Mouse (Mus musculus) stomach, embryonic 14.5 days (tissue): ENCODE results near the gene Galnt18. TPM values are rescaled to one million over a fixed set of nuclear protein-coding genes. Genes with fewer than 3 reads are reported as not detected.

Source experiments
- ATAC-seq: fragments of 200-750 bp; cut with Nextera tagmentation; 2 replicates; pipeline ENCODE4 v1.8.0; 2017; ENCODE audit warnings: low read depth, moderate TSS enrichment; ENCODE audit not compliant: insufficient number of reproducible peaks, insufficient read depth, low FRiP score
- H3K27ac ChIP-seq: fragments of 300-500 bp; sonication (generic); 2 replicates; pipeline ENCODE4 v1.5.1; 2014; ENCODE audit warnings: mild to moderate bottlenecking, low read length, moderate library complexity, mixed read lengths
- H3K27me3 ChIP-seq: fragments of 300-500 bp; sonication (generic); 2 replicates; pipeline ENCODE4 v1.6.1; 2014; ENCODE audit warnings: low read length, control low read depth, mixed read lengths; ENCODE audit not compliant: control insufficient read depth, insufficient read depth
- H3K36me3 ChIP-seq: fragments of 300-500 bp; sonication (generic); 2 replicates; pipeline ENCODE4 v1.6.1; 2014; ENCODE audit warnings: mild to moderate bottlenecking, control low read depth, low read length, moderate library complexity, mixed read lengths; ENCODE audit not compliant: control insufficient read depth, insufficient read depth
- H3K4me1 ChIP-seq: fragments of 300-500 bp; sonication (generic); 2 replicates; pipeline ENCODE4 v1.6.1; 2014; ENCODE audit warnings: low read length, control low read depth, mixed read lengths; ENCODE audit not compliant: control insufficient read depth, insufficient read depth
- H3K4me2 ChIP-seq: fragments of 300-500 bp; sonication (generic); replicated peaks from 2 replicates; pipeline ENCODE4 v1.6.1; 2014; ENCODE audit warnings: low read depth, low read length, control low read depth
- H3K4me3 ChIP-seq: fragments of 300-500 bp; sonication (generic); 2 replicates; pipeline ENCODE4 v1.5.1; 2014; ENCODE audit warnings: low read depth, low read length, control low read depth
- H3K9ac ChIP-seq: fragments of 300-500 bp; sonication (generic); replicated peaks from 2 replicates; pipeline ENCODE4 v1.6.1; 2014; ENCODE audit warnings: low read depth, mild to moderate bottlenecking, control low read depth, low read length, moderate library complexity, mixed read lengths
- H3K9me3 ChIP-seq: fragments of 300-500 bp; sonication (generic); 2 replicates; pipeline ENCODE4 v1.6.1; 2016; ENCODE audit warnings: low read depth, low read length, control low read depth; ENCODE audit not compliant: control insufficient read depth
- WGBS: fragments of 180-500 bp; shearing (Covaris S2); extraction: QIAGEN DNeasy Blood & Tissue Kit; methylation state at CpG from one replicate; pipeline ENCODE4 v1.1.7; 2014; 5-methylcytosine and 5-hydroxymethylcytosine counted together
- polyA plus RNA-seq: library from polyadenylated mRNA; unstranded; fragments of >200 nt; fragmentation: Nextera tagmentation; extraction: Ambion mirVana; gene quantifications from 2 replicates; pipeline ENCODE4 v1.2.1, GENCODE M21; 2014

Gene Galnt18
- polyA plus RNA-seq, 1 experiment from 2014 or later, result 40.8 TPM

- Histone ChIP-seq H3K27me3 (no peaks in the 10 kb centered on the region), H3K9me3 (no peaks in the 10 kb centered on the region), H3K4me3 (no peak overlapping the region), H3K9ac (no peak overlapping the region), H3K4me2 (no peak overlapping the region), H3K4me1 (peaks cover 14% of the 10 kb centered on the region; the same call in 1 of the 2 replicates), H3K27ac (no peak overlapping the region), H3K36me3 (no peaks in the 10 kb centered on the region)
- ATAC-seq, result no peak
- WGBS, result 59% methylated on average over 3 of the region's 3 CpGs
These were observed 43.4 kb downstream of the Galnt18 start for GRCm38 (mm10) chr7:111736365-111736764.

DNA sequence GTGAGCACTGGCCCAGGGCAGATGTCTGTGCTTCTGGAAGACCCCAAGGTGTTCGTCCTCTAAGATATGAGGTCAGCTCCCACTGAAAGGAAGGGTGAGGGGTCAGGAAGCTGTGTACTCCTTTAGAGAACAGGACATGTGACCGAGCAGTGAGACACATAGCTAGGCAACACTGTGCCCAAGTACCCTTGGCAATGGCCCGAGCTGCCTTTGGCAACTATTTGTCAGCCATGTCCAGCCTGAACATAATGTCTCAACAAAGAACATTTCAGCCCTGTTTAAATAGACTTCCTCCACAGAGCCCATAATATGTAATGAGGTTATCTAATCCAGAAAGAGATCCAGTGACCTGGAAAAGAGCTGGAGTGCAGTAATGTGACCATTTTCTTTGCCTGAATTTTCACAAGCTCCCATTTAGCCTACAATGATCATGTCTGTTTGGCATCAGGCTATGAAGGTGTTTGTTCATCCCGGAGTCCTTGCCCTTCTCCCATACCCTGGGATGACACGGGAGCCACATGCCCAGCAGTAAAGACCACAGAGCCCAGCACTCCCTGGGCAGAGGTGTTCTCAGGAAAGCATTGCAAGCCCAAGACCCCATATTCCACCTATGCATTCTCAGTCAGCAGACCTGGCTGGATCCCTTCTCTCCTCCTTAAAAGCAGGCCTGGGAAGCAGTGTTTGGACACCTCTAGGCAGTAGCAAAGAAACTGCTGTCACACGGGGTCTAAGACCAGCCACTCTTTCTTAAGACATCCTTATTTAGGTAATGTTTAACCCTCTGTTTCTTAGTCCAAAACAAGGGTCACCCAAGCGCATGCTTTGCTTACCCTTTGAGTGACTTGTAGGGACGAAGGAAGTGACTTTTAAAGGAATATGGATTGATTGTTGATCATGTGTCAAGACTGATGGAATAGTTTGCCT lies 49.2 kb downstream of the Galnt18 start:
- no peaks in the 10 kb centered on the region for H3K9me3 ChIP-seq
- H3K4me1 ChIP-seq, result no peaks in the 10 kb centered on the region
- no peak overlapping the region for H3K27ac ChIP-seq
- 77% methylated on average over 8 of the region's 8 CpGs for WGBS
- H3K27me3 ChIP-seq, result no peaks in the 10 kb centered on the region
- H3K4me3 ChIP-seq, result no peak overlapping the region
- no peak overlapping the region for H3K9ac ChIP-seq
- no peak overlapping the region for H3K4me2 ChIP-seq
- H3K36me3 ChIP-seq, result no peaks in the 10 kb centered on the region
- ATAC-seq, result no peak

- Histone ChIP-seq H3K4me3 (no peak overlapping the region), H3K4me1 (0 out of 2 replicates have a peak, but pooled peaks cover 3% of the 10 kb centered on the region), H3K4me2 (no peak overlapping the region), H3K27me3 (no peaks in the 10 kb centered on the region), H3K9me3 (no peaks in the 10 kb centered on the region), H3K9ac (no peak overlapping the region), H3K27ac (no peak overlapping the region), H3K36me3 (no peaks in the 10 kb centered on the region)
- ATAC-seq, result no peak
- 35% methylated on average over 2 of the region's 2 CpGs for whole genome bisulfite sequencing
These were observed 52.8 kb downstream of the Galnt18 start for GRCm38 (mm10) chr7:111726928-111727327.

DNA sequence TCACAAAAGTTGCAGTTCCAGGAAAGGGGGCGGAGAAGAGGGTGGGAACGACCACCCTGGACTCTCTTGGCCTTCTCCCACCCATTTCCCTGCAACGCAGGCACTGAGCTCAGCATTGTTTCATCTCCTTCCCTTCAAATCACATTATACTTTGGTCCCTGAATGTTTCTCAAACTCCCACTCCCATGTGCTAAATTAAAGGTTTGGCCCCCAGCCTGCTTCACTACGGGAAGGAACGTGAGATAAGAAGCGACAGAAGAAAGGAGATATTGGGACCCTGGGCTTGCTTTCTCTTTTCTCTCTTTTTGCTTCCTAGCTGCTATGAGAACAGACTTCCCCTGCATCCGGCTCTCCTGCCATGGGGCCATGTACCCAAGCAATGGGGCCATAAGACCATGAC lies 55.0 kb downstream of the Galnt18 start:
- no peak for ATAC-seq
- H3K4me1 ChIP-seq, result peaks cover 19% of the 10 kb centered on the region
- no peaks in the 10 kb centered on the region for H3K9me3 ChIP-seq
- WGBS, result 56% methylated on average over 7 of the region's 7 CpGs
- H3K4me2 ChIP-seq, result no peak overlapping the region
- no peaks in the 10 kb centered on the region for H3K27me3 ChIP-seq
- no peaks in the 10 kb centered on the region for H3K36me3 ChIP-seq
- H3K9ac ChIP-seq, result no peak overlapping the region
- H3K27ac ChIP-seq, result no peak overlapping the region
- no peak overlapping the region for H3K4me3 ChIP-seq

DNA sequence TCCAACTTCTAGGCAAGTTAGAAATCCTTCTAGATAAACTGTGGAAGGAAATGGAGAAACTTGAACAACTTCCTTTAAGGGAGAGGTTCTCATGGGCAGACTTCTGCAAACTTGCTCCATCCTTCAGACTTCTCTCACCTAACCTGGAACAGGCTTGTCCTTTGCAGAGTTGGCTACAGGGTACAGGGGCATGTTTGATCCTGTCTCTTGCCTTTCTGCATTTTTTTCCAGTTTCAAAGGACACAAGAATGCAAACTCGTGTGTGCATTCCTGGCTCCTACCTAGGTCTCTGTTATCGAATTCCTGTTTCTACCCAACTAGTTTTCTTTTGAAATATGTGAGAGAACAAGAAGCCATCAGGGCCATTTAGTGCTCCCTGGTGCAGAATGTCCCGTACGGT lies 55.8 kb downstream of the Galnt18 start:
- no peak overlapping the region for H3K4me2 ChIP-seq
- H3K9ac ChIP-seq, result no peak overlapping the region
- peak overlapping the region; percentile 23; the same call in 1 of the 2 replicates for H3K27ac ChIP-seq
- no peak for ATAC-seq
- H3K4me3 ChIP-seq, result no peak overlapping the region
- H3K9me3 ChIP-seq, result no peaks in the 10 kb centered on the region
- no peaks in the 10 kb centered on the region for H3K27me3 ChIP-seq
- H3K4me1 ChIP-seq, result peaks cover 20% of the 10 kb centered on the region
- WGBS, result 68% methylated on average over 4 of the region's 4 CpGs
- H3K36me3 ChIP-seq, result no peaks in the 10 kb centered on the region

DNA sequence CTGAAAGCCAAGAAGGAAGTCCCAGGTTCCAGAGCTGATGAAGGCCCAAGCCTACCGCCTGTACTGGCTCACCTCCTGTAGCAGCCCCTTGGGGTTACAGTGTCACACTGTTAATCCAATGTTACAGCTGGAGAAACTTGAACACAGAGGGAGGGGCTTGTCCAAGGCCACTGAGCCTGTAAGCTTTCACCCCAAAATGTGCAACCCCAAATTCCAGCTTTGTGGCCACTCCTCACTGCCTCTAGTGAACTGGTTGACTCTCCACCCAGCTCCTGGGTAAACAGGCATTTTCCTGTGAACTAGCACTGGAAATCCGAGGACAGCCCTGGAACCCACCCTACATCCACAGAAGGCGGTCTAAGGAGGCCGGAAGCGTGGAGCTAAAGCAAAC lies 58.5 kb downstream of the Galnt18 start:
- Histone ChIP-seq H3K9ac (no peak overlapping the region), H3K4me1 (peaks cover 23% of the 10 kb centered on the region), H3K9me3 (no peaks in the 10 kb centered on the region), H3K4me2 (no peak overlapping the region), H3K27me3 (no peaks in the 10 kb centered on the region), H3K27ac (peak overlapping the region; percentile 74; the same call in 1 of the 2 replicates), H3K4me3 (no peak overlapping the region), H3K36me3 (no peaks in the 10 kb centered on the region)
- no peak for ATAC-seq
- 77% methylated on average over 5 of the region's 5 CpGs for WGBS

GRCm38 (mm10) chr7:111720511-111721307 lies 59.1 kb downstream of the Galnt18 start:
- H3K4me3 ChIP-seq, result no peak overlapping the region
- 69% methylated on average over 8 of the region's 8 CpGs for WGBS
- no peak overlapping the region for H3K4me2 ChIP-seq
- no peaks in the 10 kb centered on the region for H3K27me3 ChIP-seq
- H3K4me1 ChIP-seq, result peaks cover 23% of the 10 kb centered on the region
- peak overlapping the region; percentile 74 for H3K27ac ChIP-seq
- H3K9me3 ChIP-seq, result no peaks in the 10 kb centered on the region
- no peak overlapping the region for H3K9ac ChIP-seq
- no peak for ATAC-seq
- H3K36me3 ChIP-seq, result no peaks in the 10 kb centered on the region

DNA sequence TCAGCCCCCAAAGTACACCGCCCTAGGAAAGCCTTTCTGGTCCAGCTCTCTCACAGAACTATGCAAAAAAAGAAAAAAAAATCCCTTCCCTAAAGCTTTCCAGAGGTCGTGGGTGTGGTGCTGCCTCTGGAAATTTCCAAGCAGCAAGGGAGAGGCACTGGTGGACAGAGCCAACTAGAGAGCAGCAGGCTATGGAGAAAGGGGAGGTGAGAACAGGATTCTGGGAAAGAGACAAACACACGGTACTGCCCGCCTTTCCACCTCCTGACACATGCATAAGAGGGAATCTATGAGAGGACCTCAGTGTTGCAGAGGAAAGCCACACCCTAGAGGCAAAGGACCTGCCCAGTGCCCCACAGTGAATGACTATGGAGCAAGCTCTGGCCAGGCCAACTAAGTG lies 60.9 kb downstream of the Galnt18 start:
- 68% methylated on average over 4 of the region's 4 CpGs for WGBS
- peaks cover 26% of the 10 kb centered on the region for H3K4me1 ChIP-seq
- no peak for ATAC-seq

More for the DNA sequence above, 60.9 kb downstream of the Galnt18 start:
- H3K4me3 ChIP-seq, result no peak overlapping the region
- no peak overlapping the region for H3K4me2 ChIP-seq
- H3K27me3 ChIP-seq, result no peaks in the 10 kb centered on the region
- no peak overlapping the region for H3K27ac ChIP-seq
- H3K36me3 ChIP-seq, result no peaks in the 10 kb centered on the region
- no peaks in the 10 kb centered on the region for H3K9me3 ChIP-seq
- no peak overlapping the region for H3K9ac ChIP-seq
